Mouse (Mus musculus) neural tube, embryonic 11.5 days (tissue): Measurements from ENCODE around the gene Kcnq2. TPM values are rescaled to one million over a fixed set of nuclear protein-coding genes. Genes with fewer than 3 reads are reported as not detected.

Source experiments
- ATAC-seq: fragments of 200-750 bp; cut with Nextera tagmentation; 2 replicates; pipeline ENCODE4 v1.8.0; 2017; ENCODE audit warnings: moderate number of reproducible peaks, mild to moderate bottlenecking, moderate TSS enrichment, moderate library complexity; ENCODE audit not compliant: insufficient read depth, low FRiP score, low TSS enrichment
- DNase-seq: peaks from one replicate; pipeline ENCODE4 v3.0.0-alpha.2; 2015; ENCODE audit warnings: low spot score
- H3K27ac ChIP-seq: fragments of 300-500 bp; sonication (generic); 2 replicates; pipeline ENCODE4 v1.5.1; 2014; ENCODE audit warnings: low read depth, mild to moderate bottlenecking, low read length
- H3K27me3 ChIP-seq: fragments of 300-500 bp; sonication (generic); 2 replicates; pipeline ENCODE4 v1.6.1; 2014; ENCODE audit warnings: mild to moderate bottlenecking, low read length, mixed read lengths; ENCODE audit not compliant: control insufficient read depth, insufficient read depth
- H3K36me3 ChIP-seq: fragments of 300-500 bp; sonication (generic); 2 replicates; pipeline ENCODE4 v1.6.1; 2014; ENCODE audit warnings: mild to moderate bottlenecking, low read length, moderate library complexity, mixed read lengths; ENCODE audit not compliant: control insufficient read depth, insufficient read depth
- H3K4me1 ChIP-seq: fragments of 300-500 bp; sonication (generic); 2 replicates; pipeline ENCODE4 v1.6.1; 2014; ENCODE audit warnings: low read length, mixed read lengths; ENCODE audit not compliant: control insufficient read depth, insufficient read depth
- H3K4me2 ChIP-seq: fragments of 300-500 bp; sonication (generic); 2 replicates; pipeline ENCODE4 v1.6.1; 2014; ENCODE audit warnings: low read depth, mild to moderate bottlenecking, moderate library complexity
- H3K4me3 ChIP-seq: fragments of 300-500 bp; sonication (generic); 2 replicates; pipeline ENCODE4 v1.5.1; 2014; ENCODE audit warnings: low read depth, low read length
- H3K9ac ChIP-seq: fragments of 300-500 bp; sonication (generic); 2 replicates; pipeline ENCODE4 v1.6.1; 2014; ENCODE audit warnings: mild to moderate bottlenecking, low read length
- H3K9me3 ChIP-seq: fragments of 300-500 bp; sonication (generic); 2 replicates; pipeline ENCODE4 v1.6.1; 2016; ENCODE audit warnings: low read length; ENCODE audit not compliant: control insufficient read depth
- WGBS: fragments of 180-500 bp; shearing (Covaris S2); extraction: QIAGEN DNeasy Blood & Tissue Kit; methylation state at CpG from one replicate; pipeline ENCODE4 v1.1.7; 2014; 5-methylcytosine and 5-hydroxymethylcytosine counted together
- polyA plus RNA-seq: library from polyadenylated mRNA; unstranded; fragments of >200 nt; fragmentation: Nextera tagmentation; extraction: Ambion mirVana; gene quantifications from 2 replicates; pipeline ENCODE4 v1.2.1, GENCODE M21; 2014

Gene Kcnq2
- 16.0 and 17.1 TPM in 2 replicates for polyA plus RNA-seq

DNA sequence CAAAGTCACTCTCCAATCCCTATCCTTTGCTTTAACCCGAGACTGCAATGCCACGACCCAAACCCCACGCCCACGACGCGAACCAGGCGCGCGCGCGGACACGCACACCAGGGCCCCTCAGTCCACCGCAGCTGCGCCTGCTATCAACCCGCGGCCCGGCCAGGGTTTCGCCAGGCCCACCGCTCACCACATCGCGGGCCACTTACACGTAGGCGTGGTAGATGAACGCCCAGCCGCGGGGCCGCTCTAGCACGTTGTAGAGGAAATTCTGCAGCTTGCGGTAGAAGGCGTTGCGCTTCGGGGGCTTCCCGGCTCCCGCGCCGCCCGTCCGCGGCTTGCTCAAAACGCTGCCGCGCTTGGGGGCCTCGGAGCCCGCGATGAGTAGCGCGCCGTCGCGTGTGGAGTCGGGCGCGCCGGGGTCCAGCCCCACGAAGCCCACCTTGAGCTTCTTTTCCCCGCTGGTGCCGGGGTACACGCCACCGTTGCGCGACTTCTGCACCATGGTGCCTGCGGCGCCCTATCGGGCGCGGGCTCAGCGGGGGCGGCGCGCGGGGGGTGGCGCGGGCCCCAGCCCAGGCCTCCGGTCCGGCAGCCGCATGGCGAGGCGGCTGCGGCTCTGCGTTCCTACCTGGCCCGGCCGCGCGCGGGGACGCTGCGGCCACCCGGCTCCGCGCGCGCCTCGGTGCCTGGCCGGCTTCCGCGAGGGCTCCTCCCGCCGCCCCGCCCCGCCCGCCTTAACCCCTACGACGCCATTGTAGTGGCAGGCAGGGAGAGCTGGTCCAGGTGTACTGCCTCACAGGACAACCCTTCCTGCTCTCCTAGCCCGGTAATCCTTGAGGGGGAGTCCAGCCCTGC lies at the start of gene Kcnq2:
Kcnq2 (minus strand) TSS at position 710 of the 855 bp plus-strand sequence.
- ATAC-seq (peak; percentile 84), DNase-seq (peak; percentile 66)
- Histone ChIP-seq H3K9ac (peak within 1 kb of the TSS; percentile 77), H3K9me3 (no peaks in the 10 kb centered on the region), H3K36me3 (no peaks in the 10 kb centered on the region), H3K27ac (peak within 1 kb of the TSS; percentile 82), H3K4me1 (peaks cover 4% of the 10 kb centered on the region; the same call in 1 of the 2 replicates), H3K27me3 (peaks cover 42% of the 10 kb centered on the region), H3K4me2 (peak within 1 kb of the TSS; percentile 85), H3K4me3 (peak within 1 kb of the TSS; percentile 60)
- under 1% methylated on average over 82 of the region's 104 CpGs for WGBS

DNA sequence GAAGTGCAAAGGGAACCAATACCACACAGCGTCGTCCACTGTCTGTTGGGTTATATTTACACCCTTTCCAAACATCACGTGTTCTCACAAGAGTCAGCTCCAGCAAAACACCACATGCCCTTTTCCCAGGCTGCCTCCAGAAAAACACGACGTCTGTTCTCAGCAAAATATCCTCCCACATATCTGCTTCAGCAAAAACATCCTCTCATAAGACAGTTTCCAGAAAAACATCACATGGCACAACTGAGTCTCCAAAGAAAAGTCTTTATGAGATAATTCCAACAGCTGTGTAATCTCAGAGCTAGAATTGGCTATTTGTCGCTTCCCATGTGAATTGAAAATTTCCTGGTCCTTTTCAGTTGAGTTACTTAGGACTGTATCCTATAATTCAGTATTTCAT lies 45.8 kb upstream of the Kcnq2 start:
- H3K27ac ChIP-seq = no peak overlapping the region
- H3K27me3 ChIP-seq = no peaks in the 10 kb centered on the region
- H3K9ac ChIP-seq = no peak overlapping the region
- no peak overlapping the region for H3K4me2 ChIP-seq
- ATAC-seq (no peak), DNase-seq (no peak)
- WGBS = 85% methylated on average over 6 of the region's 6 CpGs
- H3K4me3 ChIP-seq = no peak overlapping the region
- H3K9me3 ChIP-seq = no peaks in the 10 kb centered on the region
- H3K36me3 ChIP-seq = no peaks in the 10 kb centered on the region
- no peaks in the 10 kb centered on the region for H3K4me1 ChIP-seq

DNA sequence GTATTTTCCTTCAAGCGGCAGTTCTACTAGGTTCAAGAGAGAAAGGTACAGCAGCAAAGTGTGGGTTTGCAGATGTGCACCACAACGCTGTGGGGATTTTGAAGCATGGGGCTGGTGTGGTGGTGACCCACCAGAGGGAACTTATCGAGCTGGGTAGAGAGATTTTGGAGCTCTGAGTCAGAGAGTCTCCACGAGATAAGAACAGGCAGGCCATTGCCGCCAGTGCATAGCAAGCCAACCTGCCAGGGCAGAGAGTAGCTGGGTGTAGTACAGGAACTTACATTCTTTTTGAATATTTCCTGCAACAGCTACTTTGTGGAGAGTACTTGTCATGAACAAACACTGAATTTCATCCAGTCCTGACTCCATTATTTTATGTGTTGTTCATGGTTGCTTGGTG lies 43.4 kb upstream of the Kcnq2 start:
- H3K27me3 ChIP-seq = no peaks in the 10 kb centered on the region
- ATAC-seq = no peak

DNA sequence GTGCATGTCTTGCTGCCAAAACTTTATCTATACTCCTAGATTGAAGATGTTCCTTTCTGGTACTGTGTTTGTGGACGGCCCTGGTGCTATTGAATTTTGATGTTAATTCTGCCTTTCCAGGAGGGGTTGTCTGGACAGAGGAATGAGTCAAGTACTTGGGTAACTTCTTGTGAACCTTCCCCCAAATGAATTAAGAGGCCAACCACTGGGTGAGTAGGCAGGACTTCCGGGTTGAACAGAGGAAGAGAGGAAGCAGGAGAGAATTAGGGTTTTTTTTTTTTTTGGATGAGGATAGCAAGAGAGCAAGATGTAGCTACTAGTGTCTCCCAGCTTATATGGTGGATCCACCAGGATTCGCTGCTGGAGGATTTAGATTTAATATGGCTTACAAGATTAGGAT lies 42.9 kb upstream of the Kcnq2 start:
- Histone ChIP-seq H3K27me3 (no peaks in the 10 kb centered on the region), H3K9me3 (no peaks in the 10 kb centered on the region), H3K4me2 (no peak overlapping the region), H3K27ac (no peak overlapping the region), H3K4me1 (no peaks in the 10 kb centered on the region), H3K36me3 (no peaks in the 10 kb centered on the region), H3K4me3 (no peak overlapping the region), H3K9ac (no peak overlapping the region)
- ATAC-seq = no peak
- 82% methylated on average over 3 of the region's 3 CpGs for WGBS
- DNase-seq = no peak

More for the DNA sequence above, 43.4 kb upstream of the Kcnq2 start:
- H3K4me2 ChIP-seq = no peak overlapping the region
- H3K9ac ChIP-seq = no peak overlapping the region
- no peaks in the 10 kb centered on the region for H3K4me1 ChIP-seq
- no peaks in the 10 kb centered on the region for H3K36me3 ChIP-seq
- H3K9me3 ChIP-seq = no peaks in the 10 kb centered on the region
- 88% methylated on average over 5 of the region's 5 CpGs for WGBS
- H3K27ac ChIP-seq = no peak overlapping the region
- no peak for DNase-seq
- no peak overlapping the region for H3K4me3 ChIP-seq

DNA sequence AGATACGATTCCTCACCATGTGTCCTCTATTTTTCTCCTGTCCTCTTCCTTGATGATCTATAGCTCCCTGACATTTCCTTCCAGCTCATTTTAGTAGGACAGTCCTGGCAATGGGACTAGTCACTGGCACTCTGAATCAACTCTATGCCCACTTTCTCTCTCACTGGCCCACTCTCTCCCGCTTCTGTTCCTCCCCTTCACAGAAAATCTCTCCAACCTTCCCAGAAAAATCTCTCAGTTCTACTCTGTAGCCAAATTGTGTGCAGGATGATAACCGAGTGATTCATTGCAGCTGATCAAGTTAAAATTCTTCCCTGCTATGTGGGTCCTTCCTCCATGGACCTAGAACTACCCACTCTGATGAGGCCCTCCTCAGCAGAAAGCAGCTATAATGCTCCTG lies 39.5 kb upstream of the Kcnq2 start:
- DNase-seq (no peak), ATAC-seq (no peak)
- Histone ChIP-seq H3K4me3 (no peak overlapping the region), H3K9me3 (no peaks in the 10 kb centered on the region), H3K4me1 (no peaks in the 10 kb centered on the region), H3K27me3 (no peaks in the 10 kb centered on the region), H3K4me2 (no peak overlapping the region), H3K27ac (no peak overlapping the region), H3K9ac (no peak overlapping the region), H3K36me3 (no peaks in the 10 kb centered on the region)
- WGBS = 96% methylated on average over 3 of the region's 3 CpGs

DNA sequence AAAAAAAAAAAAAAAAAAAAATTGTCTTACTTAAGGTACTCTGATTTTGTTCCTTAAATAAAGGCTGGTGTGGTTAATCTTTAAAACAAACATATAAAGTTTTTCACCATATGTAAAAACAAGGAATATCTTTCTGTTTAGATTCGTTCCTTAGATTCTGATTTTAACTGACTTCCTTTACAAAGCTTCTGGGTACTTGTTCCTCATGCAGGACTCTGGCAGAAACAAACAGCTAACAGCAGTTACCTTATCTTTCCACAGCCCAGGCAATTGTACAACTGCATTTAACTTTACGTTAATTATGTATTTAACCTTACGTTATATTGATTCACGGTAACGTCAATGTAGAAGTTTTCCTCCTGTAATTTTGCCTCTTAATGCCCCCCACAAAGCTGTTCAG lies 31.4 kb upstream of the Kcnq2 start:
- Histone ChIP-seq H3K9ac (no peak overlapping the region), H3K4me1 (no peaks in the 10 kb centered on the region)
- no peak for ATAC-seq

DNA sequence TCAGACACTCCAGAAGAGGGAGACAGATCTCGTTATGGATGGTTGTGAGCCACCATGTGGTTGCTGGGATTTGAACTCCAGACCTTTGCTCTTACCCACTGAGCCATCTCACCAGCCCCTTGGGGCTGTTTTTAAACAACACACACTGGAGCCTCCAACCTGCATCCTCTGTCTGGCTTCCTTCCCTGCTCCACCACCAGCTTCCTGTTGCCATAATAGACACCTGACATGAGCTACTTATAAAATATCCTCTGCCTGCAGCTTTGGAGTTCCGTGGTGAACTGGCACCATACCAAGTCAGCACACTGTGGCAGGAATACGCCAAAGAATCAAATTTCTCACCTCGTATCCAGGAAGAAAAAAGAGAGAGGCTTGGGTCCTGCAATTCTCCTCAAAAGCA lies 25.7 kb upstream of the Kcnq2 start:
- Histone ChIP-seq H3K4me3 (no peak overlapping the region), H3K4me2 (no peak overlapping the region), H3K9ac (no peak overlapping the region), H3K4me1 (peaks cover 8% of the 10 kb centered on the region), H3K27ac (no peak overlapping the region), H3K9me3 (no peaks in the 10 kb centered on the region), H3K27me3 (peaks cover 20% of the 10 kb centered on the region), H3K36me3 (no peaks in the 10 kb centered on the region)
- ATAC-seq = no peak
- no peak for DNase-seq
- WGBS = 76% methylated on average over 4 of the region's 4 CpGs

More for the DNA sequence above, 31.4 kb upstream of the Kcnq2 start:
- H3K27me3 ChIP-seq = no peaks in the 10 kb centered on the region
- no peaks in the 10 kb centered on the region for H3K36me3 ChIP-seq
- H3K4me3 ChIP-seq = no peak overlapping the region
- no peak for DNase-seq
- WGBS = 91% methylated on average over 5 of the region's 5 CpGs
- H3K27ac ChIP-seq = no peak overlapping the region
- no peak overlapping the region for H3K4me2 ChIP-seq
- H3K9me3 ChIP-seq = no peaks in the 10 kb centered on the region

DNA sequence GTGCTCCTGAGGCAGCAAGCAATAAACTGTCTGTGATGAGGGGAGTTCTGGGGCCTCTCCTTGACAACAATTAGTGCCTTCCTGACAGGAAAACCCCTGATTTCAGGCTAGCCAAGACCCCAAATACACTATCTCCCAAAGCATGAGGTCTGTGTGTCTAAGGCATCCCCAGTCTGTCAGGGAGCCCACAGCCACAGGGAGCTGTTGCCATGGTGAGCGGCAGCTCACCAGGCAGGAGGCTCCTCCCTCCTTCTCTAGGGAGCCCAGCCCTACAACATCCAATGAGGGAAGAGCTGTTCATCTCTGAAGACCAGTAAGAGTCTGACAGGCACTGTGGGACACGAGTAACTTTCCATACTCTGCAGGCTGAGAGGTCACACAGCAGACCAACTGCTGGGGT lies 24.7 kb upstream of the Kcnq2 start:
- H3K27ac ChIP-seq = no peak overlapping the region
- H3K4me3 ChIP-seq = no peak overlapping the region
- 5% methylated on average over 2 of the region's 2 CpGs for WGBS
- no peak overlapping the region for H3K4me2 ChIP-seq
- H3K4me1 ChIP-seq = peaks cover 8% of the 10 kb centered on the region
- peak; percentile 84 for ATAC-seq
- no peak overlapping the region for H3K9ac ChIP-seq
- no peaks in the 10 kb centered on the region for H3K36me3 ChIP-seq
- peaks cover 31% of the 10 kb centered on the region for H3K27me3 ChIP-seq
- no peaks in the 10 kb centered on the region for H3K9me3 ChIP-seq
- DNase-seq = peak; percentile 60

DNA sequence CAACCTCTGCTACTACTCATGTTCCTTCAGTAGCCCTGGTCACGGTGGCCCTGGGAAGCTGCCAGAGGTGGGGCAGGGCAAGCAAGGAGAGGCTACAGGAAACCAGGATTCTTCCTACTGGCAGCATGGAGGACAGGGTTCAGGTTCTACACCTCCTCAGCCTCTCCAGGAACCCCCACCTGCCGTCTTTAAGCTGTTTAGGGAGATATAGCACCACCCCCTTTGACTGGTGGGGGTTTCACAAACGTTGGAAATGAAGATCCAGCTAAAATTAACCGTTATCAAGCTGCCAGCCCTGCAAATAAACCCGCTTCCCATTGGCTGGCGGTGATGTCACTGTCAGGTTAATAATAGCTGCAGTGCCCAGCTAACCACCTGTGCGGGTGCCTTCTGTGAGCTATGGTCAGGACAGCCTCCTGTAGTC lies 24.0 kb upstream of the Kcnq2 start:
- H3K36me3 ChIP-seq = no peaks in the 10 kb centered on the region
- peaks cover 31% of the 10 kb centered on the region for H3K27me3 ChIP-seq
- DNase-seq (no peak), ATAC-seq (no peak)
- no peak overlapping the region for H3K27ac ChIP-seq
- H3K4me1 ChIP-seq = peaks cover 8% of the 10 kb centered on the region
- H3K9me3 ChIP-seq = no peaks in the 10 kb centered on the region
- H3K9ac ChIP-seq = no peak overlapping the region; the same call in 1 of the 2 replicates
- H3K4me3 ChIP-seq = no peak overlapping the region
- no peak overlapping the region for H3K4me2 ChIP-seq
- WGBS = 62% methylated on average over 7 of the region's 7 CpGs
